Mouse (Mus musculus) liver, postnatal 0 days (tissue): Measurements from ENCODE around the gene Dazl.

Source experiments
- CTCF ChIP-seq: sonication (generic); IDR thresholded peaks from 2 replicates; pipeline ENCODE4 v1.5.1; 2016; ENCODE audit warnings: antibody characterized with exemption, low read depth
- EP300 ChIP-seq: IDR thresholded peaks from 2 replicates; pipeline ENCODE4 v1.6.1; 2016; ENCODE audit warnings: antibody characterized with exemption, low read depth, mild to moderate bottlenecking

DNA sequence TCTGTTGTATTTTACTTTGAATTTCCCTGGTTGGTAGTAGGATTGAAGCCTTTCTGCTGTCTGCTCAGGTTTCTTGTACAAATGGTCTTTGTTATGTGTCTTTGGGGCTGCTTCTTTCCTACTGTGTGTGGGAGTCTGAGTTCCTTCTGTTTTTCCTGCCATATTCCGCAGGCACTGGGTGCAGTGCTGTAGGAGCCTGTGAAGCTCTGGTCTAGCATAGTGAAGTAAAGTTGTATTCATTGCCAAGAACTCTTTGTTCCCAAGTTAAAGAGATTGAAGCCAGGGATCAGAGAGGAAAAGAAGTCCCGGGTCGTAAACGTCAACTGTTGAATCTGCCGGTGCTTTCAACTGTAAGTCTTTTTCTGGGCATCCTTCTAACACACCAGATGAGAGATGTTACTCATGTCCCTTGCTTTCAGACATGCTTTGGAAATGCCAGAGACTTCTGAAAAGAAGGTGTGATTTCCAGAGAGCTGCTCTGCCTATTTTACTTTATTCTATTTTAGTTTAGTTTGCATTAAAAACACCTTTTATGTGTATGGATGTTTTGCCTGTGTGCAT is 16.2 kb upstream of the Dazl start:
- no peak for TF ChIP-seq CTCF
- TF ChIP-seq EP300: no peak
